Mouse (Mus musculus): ENCODE data around the gene Zmym6. TPM values are rescaled to one million over a fixed set of nuclear protein-coding genes. Genes with fewer than 3 reads are reported as not detected.

Gene Zmym6
- polyA plus RNA-seq, 1 experiment from 2014 or later: 26.8 TPM

- no peaks in the 10 kb centered on the region for H3K4me1 ChIP-seq (ENCODE audit: control insufficient read depth, insufficient read depth, low read length)
- H3K4me2 ChIP-seq (replicated peaks; ENCODE audit: low read depth, low read length): no peak overlapping the region
- WGBS: 80% methylated on average over 7 of the region's 7 CpGs
- no peak overlapping the region for H3K4me3 ChIP-seq (ENCODE audit: low read depth, low read length)
- no peak overlapping the region for H3K9ac ChIP-seq (replicated peaks; ENCODE audit: low read depth, low read length)
- no peaks in the 10 kb centered on the region for H3K9me3 ChIP-seq (ENCODE audit: control insufficient read depth, low read depth, low read length)
- no peak overlapping the region for H3K27ac ChIP-seq (ENCODE audit: low read length)
- ATAC-seq (ENCODE audit: insufficient number of reproducible peaks, insufficient read depth, low FRiP score, low read depth): no peak
- H3K36me3 ChIP-seq (ENCODE audit: control insufficient read depth, insufficient read depth, low read length): peaks cover 16% of the 10 kb centered on the region
- H3K27me3 ChIP-seq (ENCODE audit: control insufficient read depth, insufficient read depth, low read length): no peaks in the 10 kb centered on the region
Observed at GRCm38 (mm10) chr4:127054522-127055198, 22.5 kb upstream of the Zmym6 start.

GRCm38 (mm10) chr4:127060585-127061290, 16.4 kb upstream of the Zmym6 start, which contains the start of gene Zmym1:
Gene Zmym1 (minus strand): TSS chr4:127061152.
- H3K9ac ChIP-seq (replicated peaks; ENCODE audit: low read depth, low read length): peak within 1 kb of the TSS; percentile 54
- peak within 1 kb of the TSS; percentile 46 for H3K4me2 ChIP-seq (replicated peaks; ENCODE audit: low read depth, low read length)
- WGBS: 1% methylated on average over 38 of the region's 38 CpGs
- H3K4me3 ChIP-seq (ENCODE audit: low read depth, low read length): peak within 1 kb of the TSS; percentile 61
- H3K36me3 ChIP-seq (ENCODE audit: control insufficient read depth, insufficient read depth, low read length): no peaks in the 10 kb centered on the region; the same call in 1 of the 2 replicates
- H3K4me1 ChIP-seq (ENCODE audit: control insufficient read depth, insufficient read depth, low read length): 0 out of 2 replicates have a peak, but pooled peaks cover 3% of the 10 kb centered on the region
- H3K27ac ChIP-seq (ENCODE audit: low read length): no peak within 1 kb of the TSS
- no peaks in the 10 kb centered on the region for H3K27me3 ChIP-seq (ENCODE audit: control insufficient read depth, insufficient read depth, low read length)
- no peaks in the 10 kb centered on the region for H3K9me3 ChIP-seq (ENCODE audit: control insufficient read depth, low read depth, low read length)
- peak; percentile 90 for ATAC-seq (ENCODE audit: insufficient number of reproducible peaks, insufficient read depth, low FRiP score, low read depth)

DNA sequence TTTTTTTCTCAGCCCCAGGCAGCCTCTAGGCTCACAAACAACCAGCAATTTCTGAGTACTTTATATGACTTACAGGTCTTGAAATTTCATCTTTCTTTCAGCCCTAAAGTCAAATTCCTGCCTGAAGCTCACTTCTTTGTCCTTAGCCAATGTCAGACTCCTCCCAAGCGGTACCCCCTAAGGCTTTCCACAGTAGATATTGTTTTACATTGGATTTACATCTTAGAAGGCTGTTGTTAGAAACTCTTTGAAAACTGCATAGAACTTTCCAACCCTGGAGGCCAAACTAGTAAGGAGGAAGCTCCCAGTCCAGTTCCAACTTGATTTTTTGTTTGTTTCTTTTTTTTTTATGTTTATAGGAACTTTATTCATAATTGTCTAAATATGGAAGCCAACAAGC, 13.1 kb upstream of the Zmym6 start:
- no peaks in the 10 kb centered on the region for H3K27me3 ChIP-seq (ENCODE audit: control insufficient read depth, insufficient read depth, low read length)
- no peak overlapping the region for H3K9ac ChIP-seq (replicated peaks; ENCODE audit: low read depth, low read length)
- H3K4me2 ChIP-seq (replicated peaks; ENCODE audit: low read depth, low read length): no peak overlapping the region
- H3K4me1 ChIP-seq (ENCODE audit: control insufficient read depth, insufficient read depth, low read length): 0 out of 2 replicates have a peak, but pooled peaks cover 3% of the 10 kb centered on the region
- no peaks in the 10 kb centered on the region for H3K9me3 ChIP-seq (ENCODE audit: control insufficient read depth, low read depth, low read length)
- ATAC-seq (ENCODE audit: insufficient number of reproducible peaks, insufficient read depth, low FRiP score, low read depth): no peak
- no peaks in the 10 kb centered on the region for H3K36me3 ChIP-seq (ENCODE audit: control insufficient read depth, insufficient read depth, low read length)
- H3K4me3 ChIP-seq (ENCODE audit: low read depth, low read length): no peak overlapping the region
- 61% methylated on average over 1 of the region's 1 CpGs for WGBS
- H3K27ac ChIP-seq (ENCODE audit: low read length): no peak overlapping the region

- Histone ChIP-seq H3K4me2 (replicated peaks; ENCODE audit: low read depth, low read length) (no peak overlapping the region), H3K27me3 (ENCODE audit: control insufficient read depth, insufficient read depth, low read length) (no peaks in the 10 kb centered on the region), H3K36me3 (ENCODE audit: control insufficient read depth, insufficient read depth, low read length) (no peaks in the 10 kb centered on the region), H3K9me3 (ENCODE audit: control insufficient read depth, low read depth, low read length) (no peaks in the 10 kb centered on the region), H3K4me1 (ENCODE audit: control insufficient read depth, insufficient read depth, low read length) (peaks cover 4% of the 10 kb centered on the region; the same call in 1 of the 2 replicates), H3K9ac (replicated peaks; ENCODE audit: low read depth, low read length) (no peak overlapping the region), H3K27ac (ENCODE audit: low read length) (no peak overlapping the region), H3K4me3 (ENCODE audit: low read depth, low read length) (no peak overlapping the region)
- no peak for ATAC-seq (ENCODE audit: insufficient number of reproducible peaks, insufficient read depth, low FRiP score, low read depth)
- WGBS: 56% methylated on average over 1 of the region's 1 CpGs
Observed at GRCm38 (mm10) chr4:127074915-127075314, 2.3 kb upstream of the Zmym6 start.

DNA sequence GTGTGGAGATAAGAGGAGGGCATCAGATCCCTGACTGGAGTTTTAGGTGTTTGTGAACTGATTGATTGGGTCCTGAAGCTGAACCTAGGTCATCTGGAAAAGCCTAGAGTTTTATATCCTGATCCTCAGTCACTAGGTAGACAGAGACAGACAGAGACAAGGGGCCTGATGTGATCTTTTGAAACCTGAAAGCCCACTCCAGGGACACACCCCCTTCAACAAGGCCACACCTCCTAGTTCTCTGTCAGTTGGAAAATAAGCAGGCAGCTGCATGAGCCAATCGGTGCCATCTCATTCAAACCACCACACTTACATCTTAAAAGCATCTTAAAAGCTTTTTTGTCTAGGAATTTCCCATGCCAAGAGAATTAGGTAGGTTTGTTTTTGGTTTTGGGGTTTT, 3.6 kb downstream of the Zmym6 start:
- no peaks in the 10 kb centered on the region for H3K36me3 ChIP-seq (ENCODE audit: control insufficient read depth, insufficient read depth, low read length)
- no peaks in the 10 kb centered on the region for H3K27me3 ChIP-seq (ENCODE audit: control insufficient read depth, insufficient read depth, low read length)
- H3K4me1 ChIP-seq (ENCODE audit: control insufficient read depth, insufficient read depth, low read length): peaks cover 4% of the 10 kb centered on the region; the same call in 1 of the 2 replicates
- no peak overlapping the region for H3K27ac ChIP-seq (ENCODE audit: low read length)
- ATAC-seq (ENCODE audit: insufficient number of reproducible peaks, insufficient read depth, low FRiP score, low read depth): no peak
- no peak overlapping the region for H3K9ac ChIP-seq (replicated peaks; ENCODE audit: low read depth, low read length)
- no peak overlapping the region for H3K4me3 ChIP-seq (ENCODE audit: low read depth, low read length)
- H3K4me2 ChIP-seq (replicated peaks; ENCODE audit: low read depth, low read length): no peak overlapping the region
- 36% methylated on average over 1 of the region's 1 CpGs for WGBS
- H3K9me3 ChIP-seq (ENCODE audit: control insufficient read depth, low read depth, low read length): no peaks in the 10 kb centered on the region

DNA sequence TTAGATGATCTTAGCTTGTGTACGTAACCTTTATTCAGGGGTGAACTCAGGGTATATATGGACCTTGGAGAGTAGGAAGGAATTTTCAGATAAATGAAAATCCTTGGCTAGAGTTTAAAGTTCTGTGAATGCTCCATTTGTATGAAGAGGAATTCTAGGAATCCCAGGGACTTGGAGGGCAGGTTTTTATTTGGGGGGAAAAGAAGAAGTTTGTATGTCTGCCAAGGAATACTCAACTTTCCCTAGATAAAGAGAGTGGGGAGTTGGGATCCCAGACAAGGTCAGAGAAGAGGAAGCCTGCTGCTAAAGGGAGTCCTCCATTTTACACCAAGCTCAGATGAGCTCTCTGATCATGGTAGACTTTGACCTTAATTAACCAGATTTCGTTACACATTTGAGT, 5.9 kb downstream of the Zmym6 start:
- Histone ChIP-seq H3K9ac (replicated peaks; ENCODE audit: low read depth, low read length) (no peak overlapping the region), H3K9me3 (ENCODE audit: control insufficient read depth, low read depth, low read length) (no peaks in the 10 kb centered on the region), H3K36me3 (ENCODE audit: control insufficient read depth, insufficient read depth, low read length) (no peaks in the 10 kb centered on the region), H3K4me1 (ENCODE audit: control insufficient read depth, insufficient read depth, low read length) (peaks cover under 1% of the 10 kb centered on the region; the same call in 1 of the 2 replicates), H3K4me3 (ENCODE audit: low read depth, low read length) (no peak overlapping the region), H3K27me3 (ENCODE audit: control insufficient read depth, insufficient read depth, low read length) (no peaks in the 10 kb centered on the region), H3K27ac (ENCODE audit: low read length) (no peak overlapping the region), H3K4me2 (replicated peaks; ENCODE audit: low read depth, low read length) (no peak overlapping the region)
- 85% methylated on average over 2 of the region's 2 CpGs for WGBS
- ATAC-seq (ENCODE audit: insufficient number of reproducible peaks, insufficient read depth, low FRiP score, low read depth): no peak

DNA sequence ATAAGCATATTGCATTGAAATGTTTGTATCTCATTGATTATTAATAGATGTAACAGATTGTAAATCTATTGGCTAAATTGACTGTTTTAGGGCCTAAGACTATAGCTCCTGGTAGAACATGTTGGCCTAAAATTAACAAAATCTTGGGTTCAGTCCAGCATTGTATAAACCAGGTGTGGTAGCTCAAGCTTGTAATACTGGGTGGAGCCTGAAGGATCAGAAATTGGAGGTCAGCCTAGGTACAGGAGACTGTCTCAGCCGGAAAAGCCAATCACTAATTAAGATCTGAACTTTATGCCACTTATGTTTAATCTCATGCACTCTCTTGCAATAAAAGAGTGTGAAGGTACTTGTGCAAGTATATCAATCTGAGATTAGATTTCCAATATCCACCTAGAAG, 8.6 kb downstream of the Zmym6 start:
- H3K9ac ChIP-seq (replicated peaks; ENCODE audit: low read depth, low read length): no peak overlapping the region

DNA sequence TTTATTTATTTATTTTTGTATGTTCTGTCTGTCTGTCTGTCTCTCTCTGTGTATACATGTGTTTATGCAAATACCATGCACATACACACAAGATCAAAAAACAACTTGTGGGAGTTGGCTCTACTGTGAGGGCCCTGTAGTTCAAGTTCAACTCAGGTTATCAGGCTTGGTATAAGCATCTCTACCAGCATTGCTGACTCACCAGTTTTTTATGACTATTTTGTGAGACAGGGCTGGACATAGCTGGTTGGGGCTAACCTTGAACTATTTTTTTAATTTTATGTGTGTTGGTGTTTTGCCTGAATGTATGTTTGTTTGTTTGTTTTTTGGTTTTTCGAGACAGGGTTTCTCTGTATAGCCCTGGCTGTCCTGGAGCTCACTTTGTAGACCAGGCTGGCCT, 14.0 kb downstream of the Zmym6 start:
- no peaks in the 10 kb centered on the region for H3K4me1 ChIP-seq (ENCODE audit: control insufficient read depth, insufficient read depth, low read length)
- no peak overlapping the region for H3K4me2 ChIP-seq (replicated peaks; ENCODE audit: low read depth, low read length)
- H3K9me3 ChIP-seq (ENCODE audit: control insufficient read depth, low read depth, low read length): no peaks in the 10 kb centered on the region
- no peaks in the 10 kb centered on the region for H3K27me3 ChIP-seq (ENCODE audit: control insufficient read depth, insufficient read depth, low read length)
- no peak for ATAC-seq (ENCODE audit: insufficient number of reproducible peaks, insufficient read depth, low FRiP score, low read depth)
- 88% methylated on average over 1 of the region's 1 CpGs for WGBS
- H3K4me3 ChIP-seq (ENCODE audit: low read depth, low read length): no peak overlapping the region
- H3K36me3 ChIP-seq (ENCODE audit: control insufficient read depth, insufficient read depth, low read length): peaks cover 5% of the 10 kb centered on the region
- H3K27ac ChIP-seq (ENCODE audit: low read length): no peak overlapping the region
- no peak overlapping the region for H3K9ac ChIP-seq (replicated peaks; ENCODE audit: low read depth, low read length)

More for the DNA sequence above, 8.6 kb downstream of the Zmym6 start:
- H3K27me3 ChIP-seq (ENCODE audit: control insufficient read depth, insufficient read depth, low read length): no peaks in the 10 kb centered on the region
- peaks cover 5% of the 10 kb centered on the region; the same call in 1 of the 2 replicates for H3K36me3 ChIP-seq (ENCODE audit: control insufficient read depth, insufficient read depth, low read length)
- no peak for ATAC-seq (ENCODE audit: insufficient number of reproducible peaks, insufficient read depth, low FRiP score, low read depth)
- no peaks in the 10 kb centered on the region for H3K4me1 ChIP-seq (ENCODE audit: control insufficient read depth, insufficient read depth, low read length)
- H3K27ac ChIP-seq (ENCODE audit: low read length): no peak overlapping the region
- no peaks in the 10 kb centered on the region for H3K9me3 ChIP-seq (ENCODE audit: control insufficient read depth, low read depth, low read length)
- H3K4me3 ChIP-seq (ENCODE audit: low read depth, low read length): no peak overlapping the region
- H3K4me2 ChIP-seq (replicated peaks; ENCODE audit: low read depth, low read length): no peak overlapping the region
- WGBS: 85% methylated on average over 1 of the region's 1 CpGs
